Mouse (Mus musculus): ENCODE data around the gene Olfr1428. TPM values are rescaled to one million over a fixed set of nuclear protein-coding genes. Genes with fewer than 3 reads are reported as not detected.
"Not testable (repeated sequence)": the region's sequence is repeated elsewhere in the genome, so short reads cannot be mapped to it uniquely, and the experiment has no call there.

Olfr1428 gene
- polyA plus RNA-seq, 1 experiment from 2014 or later: not detected

GRCm38 (mm10) chr19:12091913-12092312 is 23.8 kb downstream of the Olfr1428 start, which contains the start of gene Olfr1426:
Gene Olfr1426 (minus strand): TSS chr19:12092013.
- Histone ChIP-seq H3K9me3 (ENCODE audit: control insufficient read depth, low read length) (no peaks in the 10 kb centered on the region), H3K4me2 (no peak within 1 kb of the TSS), H3K9ac (ENCODE audit: low read depth, low read length) (no peak within 1 kb of the TSS), H3K36me3 (ENCODE audit: control insufficient read depth, insufficient read depth, low read length) (no peaks in the 10 kb centered on the region), H3K27ac (ENCODE audit: low read depth, low read length) (no peak within 1 kb of the TSS), H3K27me3 (replicated peaks; ENCODE audit: control insufficient read depth, insufficient read depth, low read length) (no peaks in the 10 kb centered on the region), H3K4me3 (ENCODE audit: low read depth, low read length) (no peak within 1 kb of the TSS), H3K4me1 (replicated peaks; ENCODE audit: control insufficient read depth, insufficient read depth, low read length) (no peaks in the 10 kb centered on the region)
- ATAC-seq (replicated peaks; ENCODE audit: low FRiP score) (no peak), DNase-seq (ENCODE audit: low spot score) (no peak)
- 76% methylated on average over 1 of the region's 1 CpGs for WGBS

GRCm38 (mm10) chr19:12077631-12078030 is 38.1 kb downstream of the Olfr1428 start, which contains the start of gene Olfr1425:
Gene Olfr1425 (minus strand): TSS chr19:12077731.
- DNase-seq (ENCODE audit: low spot score); H3K36me3 ChIP-seq (ENCODE audit: control insufficient read depth, insufficient read depth, low read length); H3K4me3 ChIP-seq (ENCODE audit: low read depth, low read length); H3K9me3 ChIP-seq (ENCODE audit: control insufficient read depth, low read length); H3K27me3 ChIP-seq (replicated peaks; ENCODE audit: control insufficient read depth, insufficient read depth, low read length); ATAC-seq (replicated peaks; ENCODE audit: low FRiP score); H3K4me2 ChIP-seq; H3K27ac ChIP-seq (ENCODE audit: low read depth, low read length); H3K9ac ChIP-seq (ENCODE audit: low read depth, low read length); H3K4me1 ChIP-seq (replicated peaks; ENCODE audit: control insufficient read depth, insufficient read depth, low read length): not testable (repeated sequence)
- WGBS: 83% methylated on average over 4 of the region's 4 CpGs

- H3K36me3 ChIP-seq (ENCODE audit: control insufficient read depth, insufficient read depth, low read length); ATAC-seq (replicated peaks; ENCODE audit: low FRiP score); DNase-seq (ENCODE audit: low spot score); H3K9ac ChIP-seq (ENCODE audit: low read depth, low read length); H3K27ac ChIP-seq (ENCODE audit: low read depth, low read length); H3K27me3 ChIP-seq (replicated peaks; ENCODE audit: control insufficient read depth, insufficient read depth, low read length); H3K9me3 ChIP-seq (ENCODE audit: control insufficient read depth, low read length); H3K4me2 ChIP-seq; H3K4me1 ChIP-seq (replicated peaks; ENCODE audit: control insufficient read depth, insufficient read depth, low read length); H3K4me3 ChIP-seq (ENCODE audit: low read depth, low read length): not testable (repeated sequence)
- 68% methylated on average over 1 of the region's 1 CpGs for WGBS
Measured at GRCm38 (mm10) chr19:12069546-12069945, 46.2 kb downstream of the Olfr1428 start.

DNA sequence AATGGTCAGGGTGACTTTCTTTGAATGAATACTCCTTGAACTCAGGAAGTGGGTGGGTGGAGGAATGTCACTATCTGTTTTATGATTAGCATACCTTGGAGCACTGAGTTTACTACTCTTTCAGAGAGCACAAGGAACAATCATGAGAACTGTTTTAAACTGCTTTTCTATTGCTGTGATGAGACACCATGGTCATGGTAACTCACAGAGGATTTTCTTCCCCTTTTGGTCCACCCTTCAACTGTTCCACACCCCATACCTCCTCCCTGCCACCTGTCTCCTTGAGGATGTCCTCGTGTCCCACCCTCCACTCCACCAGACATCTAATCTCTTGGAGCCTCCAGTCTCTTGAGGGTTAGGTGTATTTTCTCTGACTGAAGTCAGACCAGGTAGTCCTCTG is 47.9 kb downstream of the Olfr1428 start:
- not testable (repeated sequence) for DNase-seq (ENCODE audit: low spot score); H3K36me3 ChIP-seq (ENCODE audit: control insufficient read depth, insufficient read depth, low read length); H3K9me3 ChIP-seq (ENCODE audit: control insufficient read depth, low read length); H3K27ac ChIP-seq (ENCODE audit: low read depth, low read length); ATAC-seq (replicated peaks; ENCODE audit: low FRiP score); H3K4me1 ChIP-seq (replicated peaks; ENCODE audit: control insufficient read depth, insufficient read depth, low read length); H3K27me3 ChIP-seq (replicated peaks; ENCODE audit: control insufficient read depth, insufficient read depth, low read length); H3K4me2 ChIP-seq; H3K4me3 ChIP-seq (ENCODE audit: low read depth, low read length); H3K9ac ChIP-seq (ENCODE audit: low read depth, low read length)
- WGBS: 73% methylated on average over 1 of the region's 1 CpGs

- DNase-seq (ENCODE audit: low spot score); H3K27ac ChIP-seq (ENCODE audit: low read depth, low read length); ATAC-seq (replicated peaks; ENCODE audit: low FRiP score); H3K4me3 ChIP-seq (ENCODE audit: low read depth, low read length); H3K4me1 ChIP-seq (replicated peaks; ENCODE audit: control insufficient read depth, insufficient read depth, low read length); H3K9ac ChIP-seq (ENCODE audit: low read depth, low read length); H3K36me3 ChIP-seq (ENCODE audit: control insufficient read depth, insufficient read depth, low read length); H3K27me3 ChIP-seq (replicated peaks; ENCODE audit: control insufficient read depth, insufficient read depth, low read length); H3K4me2 ChIP-seq; H3K9me3 ChIP-seq (ENCODE audit: control insufficient read depth, low read length): not testable (repeated sequence)
- 90% methylated on average over 1 of the region's 1 CpGs for WGBS
Measured at GRCm38 (mm10) chr19:12062582-12062981, 53.1 kb downstream of the Olfr1428 start, which contains the start of gene Olfr1424. Gene Olfr1424 (minus strand): TSS chr19:12062682.

Other genes with a start within 250 kb of the Olfr1428 start
- gene Olfr1419, start 240.8 kb downstream of the Olfr1428 start, polyA plus RNA-seq (2014; fragmentation: Nextera tagmentation; extraction: Ambion mirVana): not detected in 2 replicates
- 0.14 TPM in 1 of 2 replicates, not detected in the other for gene Olfr1420, start 229.3 kb downstream of the Olfr1428 start, polyA plus RNA-seq (2014; fragmentation: Nextera tagmentation; extraction: Ambion mirVana)
- 21.7 and 24.3 TPM in 2 replicates for gene Patl1, start 203.5 kb downstream of the Olfr1428 start, polyA plus RNA-seq (2014; fragmentation: Nextera tagmentation; extraction: Ambion mirVana)
- 5.2 and 6.8 TPM in 2 replicates for gene Osbp, start 150.0 kb downstream of the Olfr1428 start, polyA plus RNA-seq (2014; fragmentation: Nextera tagmentation; extraction: Ambion mirVana)
- gene Olfr1423, start 74.6 kb downstream of the Olfr1428 start, polyA plus RNA-seq (2014; fragmentation: Nextera tagmentation; extraction: Ambion mirVana): 0.03 and 0.06 TPM in 2 replicates
- 0.17 TPM in 1 of 2 replicates, not detected in the other for gene Olfr1424, start 53.2 kb downstream of the Olfr1428 start, polyA plus RNA-seq (2014; fragmentation: Nextera tagmentation; extraction: Ambion mirVana)
- not detected in 2 replicates for gene Olfr1425, start 38.2 kb downstream of the Olfr1428 start, polyA plus RNA-seq (2014; fragmentation: Nextera tagmentation; extraction: Ambion mirVana)
- gene Olfr1426, start 23.9 kb downstream of the Olfr1428 start, polyA plus RNA-seq (2014; fragmentation: Nextera tagmentation; extraction: Ambion mirVana): not detected in 2 replicates
- not detected in 2 replicates for gene Olfr1427, start 12.6 kb downstream of the Olfr1428 start, polyA plus RNA-seq (2014; fragmentation: Nextera tagmentation; extraction: Ambion mirVana)
- 0.05 TPM in 1 of 2 replicates, not detected in the other for gene Olfr76, start 7.3 kb upstream of the Olfr1428 start, polyA plus RNA-seq (2014; fragmentation: Nextera tagmentation; extraction: Ambion mirVana)
- gene Olfr1555-ps1, start 54.2 kb upstream of the Olfr1428 start, polyA plus RNA-seq (2014; fragmentation: Nextera tagmentation; extraction: Ambion mirVana): not detected in 2 replicates
- not detected in 2 replicates for gene Olfr1431, start 84.7 kb upstream of the Olfr1428 start, polyA plus RNA-seq (2014; fragmentation: Nextera tagmentation; extraction: Ambion mirVana)
- gene Olfr1432, start 116.7 kb upstream of the Olfr1428 start, polyA plus RNA-seq (2014; fragmentation: Nextera tagmentation; extraction: Ambion mirVana): not detected in 2 replicates
- gene Olfr262, start 125.8 kb upstream of the Olfr1428 start, polyA plus RNA-seq (2014; fragmentation: Nextera tagmentation; extraction: Ambion mirVana): not detected in 2 replicates
- not detected in 2 replicates for gene Olfr235, start 145.1 kb upstream of the Olfr1428 start, polyA plus RNA-seq (2014; fragmentation: Nextera tagmentation; extraction: Ambion mirVana)
- not detected in 2 replicates for gene Olfr1434, start 164.0 kb upstream of the Olfr1428 start, polyA plus RNA-seq (2014; fragmentation: Nextera tagmentation; extraction: Ambion mirVana)
- gene Olfr1436, start 183.2 kb upstream of the Olfr1428 start, polyA plus RNA-seq (2014; fragmentation: Nextera tagmentation; extraction: Ambion mirVana): not detected in 2 replicates
- gene Olfr1437, start 209.2 kb upstream of the Olfr1428 start, polyA plus RNA-seq (2014; fragmentation: Nextera tagmentation; extraction: Ambion mirVana): not detected in 2 replicates
- not detected in 2 replicates for gene Olfr1438-ps1, start 220.0 kb upstream of the Olfr1428 start, polyA plus RNA-seq (2014; fragmentation: Nextera tagmentation; extraction: Ambion mirVana)